Mouse (Mus musculus) liver, adult 2 months (tissue): ENCODE results near the gene Chodl. TPM values are rescaled to one million over a fixed set of nuclear protein-coding genes. Genes with fewer than 3 reads are reported as not detected.

Experiments
- DNase-seq: peaks from one replicate; pipeline ENCODE4 v3.0.0-alpha.2; 2011; ENCODE audit warnings: low read depth, low spot score; ENCODE audit errors: extremely low read depth
- H3K27ac ChIP-seq: fragments of 200-500 bp; replicated peaks from 2 replicates; pipeline ENCODE4 v1.5.1; 2012; ENCODE audit warnings: low read depth, mild to moderate bottlenecking, control low read depth, inconsistent platforms, low read length; ENCODE audit not compliant: insufficient read depth
- H3K27me3 ChIP-seq: fragments of 200-500 bp; 2 replicates; pipeline ENCODE4 v1.6.1; 2012; ENCODE audit warnings: mild to moderate bottlenecking, moderate library complexity, low read length, inconsistent platforms; ENCODE audit not compliant: control insufficient read depth, insufficient read depth
- H3K36me3 ChIP-seq: fragments of 200-500 bp; 2 replicates; pipeline ENCODE4 v1.6.1; 2012; ENCODE audit warnings: low read length, inconsistent platforms; ENCODE audit not compliant: control insufficient read depth, insufficient read depth
- H3K4me1 ChIP-seq: fragments of 200-500 bp; 2 replicates; pipeline ENCODE4 v1.6.1; 2011; ENCODE audit warnings: low read length; ENCODE audit not compliant: control insufficient read depth, insufficient read depth
- H3K4me3 ChIP-seq: fragments of 200-500 bp; 2 replicates; pipeline ENCODE4 v1.5.1; 2011; ENCODE audit warnings: low read depth, mild to moderate bottlenecking, control low read depth, low read length, moderate library complexity; ENCODE audit not compliant: insufficient read depth
- H3K79me2 ChIP-seq: fragments of 200-500 bp; 2 replicates; pipeline ENCODE4 v1.6.1; 2012; ENCODE audit warnings: inconsistent platforms, mild to moderate bottlenecking, low read length, moderate library complexity; ENCODE audit not compliant: control insufficient read depth, insufficient read depth
- H3K9ac ChIP-seq: fragments of 200-500 bp; 2 replicates; pipeline ENCODE4 v1.6.1; 2012; ENCODE audit warnings: low read depth, mild to moderate bottlenecking, control low read depth, inconsistent platforms, low read length
- CTCF ChIP-seq: fragments of 200-500 bp; IDR thresholded peaks from 2 replicates; pipeline ENCODE4 v1.5.1; 2011; ENCODE audit warnings: low read depth, low read length, control low read depth
- POLR2A ChIP-seq: fragments of 200-500 bp; IDR thresholded peaks from 2 replicates; pipeline ENCODE4 v1.6.1; 2011; ENCODE audit warnings: low read length, control low read depth; ENCODE audit not compliant: insufficient read depth; ENCODE audit errors: extremely low read depth
- WGBS: fragments of 180-500 bp; shearing (Covaris S2); methylation state at CpG from one replicate; pipeline ENCODE4 v1.1.7; 2018; 5-methylcytosine and 5-hydroxymethylcytosine counted together
- polyA plus RNA-seq: library from polyadenylated mRNA; depleted of rRNA; stranded (reverse); fragments of >200 nt; gene quantifications from 2 replicates; pipeline ENCODE4 v1.2.3, GENCODE M21; 2012; rRNA removed
- total RNA-seq: library from RNA; depleted of rRNA; stranded (reverse); fragments of >200 nt; gene quantifications from 2 replicates; pipeline ENCODE4 v1.2.3, GENCODE M21; 2014; rRNA removed

Chodl gene
- total RNA-seq (not detected in 2 replicates), polyA plus RNA-seq (not detected in 2 replicates)

DNA sequence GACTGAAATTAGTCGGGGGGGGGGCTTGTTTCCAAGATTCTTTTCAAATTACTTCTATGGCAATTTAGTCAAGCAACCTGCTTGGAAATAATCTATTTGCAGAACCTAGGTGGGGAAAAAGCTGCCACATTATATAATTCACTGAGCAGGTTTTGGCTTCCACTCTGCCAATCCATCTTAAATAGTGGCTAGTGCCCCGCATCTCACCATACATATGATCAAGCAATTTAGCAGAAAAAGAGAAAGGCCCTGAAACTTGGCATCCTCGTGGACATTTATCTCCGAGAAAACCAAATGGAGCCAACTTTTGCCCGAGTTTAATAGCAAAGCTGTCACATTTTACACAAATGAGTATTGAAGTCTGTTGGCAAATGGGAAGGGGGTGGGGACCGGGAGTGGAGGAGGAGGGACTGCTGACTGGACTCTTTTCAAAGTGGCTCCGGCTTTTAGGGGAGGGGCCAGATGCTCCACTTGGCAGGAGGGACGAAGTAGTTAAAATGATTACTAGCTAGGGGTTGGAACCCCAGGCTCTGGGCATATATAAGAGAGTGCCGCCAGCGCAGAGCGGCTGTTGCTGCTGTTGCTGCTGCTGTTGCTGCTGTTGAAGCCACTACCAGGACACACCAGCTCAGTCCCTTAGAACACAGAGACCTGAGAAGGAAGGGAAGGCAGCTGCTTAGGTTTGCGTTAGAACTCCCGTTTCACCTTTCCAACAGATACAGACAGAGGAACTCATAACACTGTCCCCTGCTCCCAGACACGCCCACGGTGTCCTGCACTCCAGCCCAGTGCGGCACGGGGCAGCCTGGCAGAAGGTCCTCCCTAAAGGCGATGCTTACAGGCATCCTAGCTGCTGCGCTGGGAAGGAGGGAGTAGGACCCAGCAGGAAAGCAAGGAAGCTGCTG lies at the start of gene Chodl:
TSS of gene Chodl (plus strand) at position 567 of the 905 bp plus-strand sequence.
- Histone ChIP-seq H3K9ac (no peak within 1 kb of the TSS), H3K4me1 (no peaks in the 10 kb centered on the region), H3K27me3 (0 out of 2 replicates have a peak, but pooled peaks cover 6% of the 10 kb centered on the region), H3K27ac (no peak within 1 kb of the TSS), H3K4me3 (no peak within 1 kb of the TSS), H3K79me2 (no peaks in the 10 kb centered on the region), H3K36me3 (no peaks in the 10 kb centered on the region)
- TF ChIP-seq POLR2A (no peak), CTCF (no peak)
- WGBS, result 16% methylated on average over 19 of the region's 19 CpGs
- no peak for DNase-seq

DNA sequence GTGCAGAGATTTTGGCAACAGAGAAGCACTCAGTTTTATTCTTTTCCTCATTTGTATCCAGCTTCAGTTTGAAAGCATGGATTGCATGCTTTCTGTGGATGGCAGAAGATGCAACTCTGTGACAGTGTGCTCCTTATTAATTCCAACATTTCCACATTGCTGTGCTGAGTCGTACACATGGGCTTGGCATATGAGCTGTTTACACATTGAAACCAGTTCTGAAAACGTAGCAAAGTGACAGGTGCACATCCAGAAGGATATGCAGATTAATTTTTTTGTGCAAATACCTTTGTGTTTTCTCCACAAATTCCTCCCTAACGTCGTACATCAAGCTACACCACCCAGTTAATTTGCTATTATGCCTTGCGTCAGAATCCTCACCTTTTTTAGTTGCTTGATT lies 8.1 kb upstream of the Chodl start:
- Histone ChIP-seq H3K27me3 (no peaks in the 10 kb centered on the region), H3K9ac (no peak overlapping the region), H3K36me3 (no peaks in the 10 kb centered on the region), H3K79me2 (no peaks in the 10 kb centered on the region), H3K4me3 (no peak overlapping the region), H3K27ac (no peak overlapping the region), H3K4me1 (no peaks in the 10 kb centered on the region)
- WGBS, result 64% methylated on average over 5 of the region's 5 CpGs
- DNase-seq, result no peak
- TF ChIP-seq POLR2A (no peak), CTCF (no peak)

DNA sequence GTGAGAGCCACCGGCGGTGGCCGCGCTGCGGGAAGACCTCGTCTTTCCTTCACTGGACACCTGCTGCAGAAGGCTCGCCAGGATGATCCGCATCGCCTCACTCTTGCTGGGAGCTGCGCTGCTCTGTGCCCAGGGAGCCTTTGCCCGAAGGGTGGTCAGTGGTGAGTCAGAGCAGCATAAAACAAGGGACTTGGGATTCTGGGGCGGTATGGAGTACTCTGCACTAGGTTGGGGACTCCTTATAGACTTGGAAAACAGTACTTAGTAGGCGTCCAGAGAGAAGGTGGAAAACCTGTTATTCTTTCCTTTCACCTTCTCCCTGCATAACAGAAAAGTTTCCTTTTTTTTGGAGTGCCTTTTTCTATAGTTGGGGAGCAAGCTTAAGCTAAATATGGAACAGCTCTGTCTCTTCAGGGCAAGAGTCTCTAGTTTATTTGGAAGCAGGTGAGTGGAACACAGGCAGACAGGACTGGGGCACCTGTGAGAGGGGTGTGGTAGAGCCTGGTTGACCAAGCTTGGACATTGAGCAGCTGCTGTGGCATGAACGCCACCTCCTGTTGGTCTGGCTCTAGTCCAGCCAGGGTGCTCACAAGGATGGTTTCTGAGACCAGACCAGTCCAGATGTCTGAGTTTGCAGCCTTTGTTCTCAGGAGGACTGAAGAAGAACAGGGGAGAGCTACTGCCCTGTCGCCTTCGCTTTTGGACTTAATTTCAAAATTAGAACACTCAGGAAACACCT lies 708 bp downstream of the Chodl start:
- H3K4me3 ChIP-seq, result no peak overlapping the region

DNA sequence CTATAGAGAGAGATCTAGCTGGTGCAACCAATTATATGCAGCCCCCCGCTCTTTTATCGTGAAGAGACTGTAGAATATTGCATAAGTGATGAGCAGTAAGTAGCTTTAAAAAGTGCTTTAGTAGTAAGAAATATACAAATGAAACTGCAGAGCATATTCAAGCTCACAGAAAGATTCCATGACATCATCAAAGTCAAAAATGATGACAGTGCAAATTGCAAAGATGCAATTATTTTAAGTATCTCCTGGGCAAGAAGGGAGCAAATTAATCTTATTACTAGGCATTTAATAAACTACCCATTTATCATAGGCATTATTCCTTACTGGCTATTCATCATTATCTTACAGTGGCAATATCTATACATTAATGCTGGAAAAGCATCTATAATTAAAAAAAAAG lies 3.5 kb downstream of the Chodl start:
- H3K36me3 ChIP-seq, result no peaks in the 10 kb centered on the region
- no peak for TF ChIP-seq CTCF
- TF ChIP-seq POLR2A, result no peak
- no peaks in the 10 kb centered on the region for H3K79me2 ChIP-seq
- no peaks in the 10 kb centered on the region for H3K4me1 ChIP-seq
- no peak overlapping the region for H3K4me3 ChIP-seq
- H3K9ac ChIP-seq, result no peak overlapping the region
- 0 out of 2 replicates have a peak, but pooled peaks cover 6% of the 10 kb centered on the region for H3K27me3 ChIP-seq
- WGBS, result 92% methylated on average over 2 of the region's 2 CpGs
- no peak for DNase-seq
- no peak overlapping the region for H3K27ac ChIP-seq

More for the DNA sequence above, 708 bp downstream of the Chodl start:
- no peak overlapping the region for H3K9ac ChIP-seq
- H3K27ac ChIP-seq, result no peak overlapping the region
- H3K27me3 ChIP-seq, result 0 out of 2 replicates have a peak, but pooled peaks cover 6% of the 10 kb centered on the region
- H3K79me2 ChIP-seq, result no peaks in the 10 kb centered on the region
- TF ChIP-seq POLR2A (no peak), CTCF (no peak)
- H3K36me3 ChIP-seq, result no peaks in the 10 kb centered on the region
- 15% methylated on average over 16 of the region's 16 CpGs for WGBS
- no peak for DNase-seq
- no peaks in the 10 kb centered on the region for H3K4me1 ChIP-seq

DNA sequence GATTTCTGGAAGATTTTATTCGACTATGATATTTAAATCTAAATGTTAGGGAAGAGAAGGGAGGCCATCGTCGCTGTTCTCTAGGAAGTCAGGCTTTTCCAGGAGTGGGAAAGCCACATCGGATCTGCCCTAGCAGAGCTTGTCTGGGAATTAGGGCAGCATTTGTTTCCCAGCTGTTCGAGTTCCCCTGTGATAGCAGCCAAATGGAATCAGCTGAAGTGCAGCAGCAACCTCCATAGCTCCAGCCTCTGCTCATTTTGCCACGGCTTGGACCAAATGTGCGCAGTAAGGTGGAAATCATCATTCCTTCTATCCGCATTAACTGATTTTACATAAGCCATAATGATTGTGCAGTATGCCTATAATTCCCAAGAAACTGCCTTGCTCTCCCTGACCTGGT lies 7.0 kb downstream of the Chodl start:
- Histone ChIP-seq H3K36me3 (no peaks in the 10 kb centered on the region), H3K4me3 (no peak overlapping the region)
- WGBS, result 80% methylated on average over 8 of the region's 8 CpGs

More for the DNA sequence above, 7.0 kb downstream of the Chodl start:
- Histone ChIP-seq H3K4me1 (no peaks in the 10 kb centered on the region), H3K27ac (no peak overlapping the region), H3K79me2 (no peaks in the 10 kb centered on the region), H3K9ac (no peak overlapping the region), H3K27me3 (no peaks in the 10 kb centered on the region)
- TF ChIP-seq CTCF (no peak), POLR2A (no peak)
- DNase-seq, result no peak
